Mouse (Mus musculus) intestine, embryonic 14.5 days (tissue): ENCODE measurements around the gene Gm17693. TPM values are rescaled to one million over a fixed set of nuclear protein-coding genes. Genes with fewer than 3 reads are reported as not detected.
"Not testable (repeated sequence)": the region's sequence is repeated elsewhere in the genome, so short reads cannot be mapped to it uniquely, and the experiment has no call there.

ENCODE experiments used
- ATAC-seq: fragments of 200-750 bp; cut with Nextera tagmentation; replicated peaks from 2 replicates; pipeline ENCODE4 v1.8.0; 2017; ENCODE audit warnings: low read depth, moderate number of reproducible peaks, moderate TSS enrichment, moderate library complexity; ENCODE audit not compliant: low FRiP score, low TSS enrichment
- DNase-seq: peaks from one replicate; pipeline ENCODE4 v3.0.0-alpha.2; 2018; ENCODE audit warnings: low spot score
- H3K27ac ChIP-seq: fragments of 300-500 bp; sonication (generic); 2 replicates; pipeline ENCODE4 v1.5.1; 2014; ENCODE audit warnings: low read depth, mild to moderate bottlenecking, control low read depth
- H3K27me3 ChIP-seq: fragments of 300-500 bp; sonication (generic); replicated peaks from 2 replicates; pipeline ENCODE4 v1.6.1; 2014; ENCODE audit warnings: low read length, control low read depth; ENCODE audit not compliant: control insufficient read depth, insufficient read depth
- H3K36me3 ChIP-seq: fragments of 300-500 bp; sonication (generic); 2 replicates; pipeline ENCODE4 v1.6.1; 2014; ENCODE audit warnings: low read length, control low read depth; ENCODE audit not compliant: control insufficient read depth, insufficient read depth
- H3K4me1 ChIP-seq: fragments of 300-500 bp; sonication (generic); replicated peaks from 2 replicates; pipeline ENCODE4 v1.6.1; 2014; ENCODE audit warnings: low read length, control low read depth, mixed read lengths; ENCODE audit not compliant: control insufficient read depth, insufficient read depth
- H3K4me2 ChIP-seq: fragments of 300-500 bp; sonication (generic); 2 replicates; pipeline ENCODE4 v1.6.1; 2014; ENCODE audit warnings: low read length
- H3K4me3 ChIP-seq: fragments of 300-500 bp; sonication (generic); 2 replicates; pipeline ENCODE4 v1.5.1; 2014; ENCODE audit warnings: low read depth, low read length, control low read depth, mixed read lengths
- H3K9ac ChIP-seq: fragments of 300-500 bp; sonication (generic); 2 replicates; pipeline ENCODE4 v1.6.1; 2014; ENCODE audit warnings: mild to moderate bottlenecking, low read length
- H3K9me3 ChIP-seq: fragments of 300-500 bp; sonication (generic); 2 replicates; pipeline ENCODE4 v1.6.1; 2016; ENCODE audit warnings: low read length, control low read depth; ENCODE audit not compliant: control insufficient read depth
- WGBS: fragments of 180-500 bp; shearing (Covaris S2); extraction: QIAGEN DNeasy Blood & Tissue Kit; methylation state at CpG from one replicate; pipeline ENCODE4 v1.1.7; 2014; 5-methylcytosine and 5-hydroxymethylcytosine counted together
- polyA plus RNA-seq: library from polyadenylated mRNA; unstranded; fragments of >200 nt; fragmentation: Nextera tagmentation; extraction: Ambion mirVana; gene quantifications from 2 replicates; pipeline ENCODE4 v1.2.1, GENCODE M21; 2014

Gm17693 gene
- polyA plus RNA-seq = not detected in 2 replicates

DNA sequence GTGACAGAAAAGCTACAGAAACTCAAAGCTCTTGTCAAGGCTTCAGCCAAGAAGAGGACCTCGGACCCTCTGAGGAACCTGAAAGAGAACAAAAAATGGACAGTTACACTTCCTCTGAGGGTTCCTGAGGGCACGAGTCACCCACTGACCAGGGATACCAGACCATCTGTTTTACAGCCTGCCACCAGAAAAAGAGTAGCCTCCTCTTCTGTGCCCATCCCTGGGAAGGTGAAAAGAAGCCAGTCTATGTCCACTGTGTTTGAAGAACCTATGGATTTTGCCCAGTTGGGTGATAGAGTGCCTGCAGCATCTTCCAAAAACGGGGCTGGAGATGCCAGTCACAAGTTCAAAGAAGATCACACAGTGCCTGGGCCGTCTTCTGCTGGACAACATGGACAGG, at the start of gene Gm17693:
Gene Gm17693, plus strand, starts transcription at position 301 of the 400 bp plus-strand sequence.
- no CpG with 5 or more reads among the region's 4 CpGs for WGBS
- not testable (repeated sequence) for H3K27me3 ChIP-seq

More for the DNA sequence above, at the start of gene Gm17693:
- not testable (repeated sequence) for H3K9me3 ChIP-seq, DNase-seq, H3K4me1 ChIP-seq, ATAC-seq, H3K36me3 ChIP-seq, H3K4me3 ChIP-seq, H3K4me2 ChIP-seq, H3K9ac ChIP-seq, H3K27ac ChIP-seq
